Mouse (Mus musculus): ENCODE data around the gene Ggnbp2. TPM values are rescaled to one million over a fixed set of nuclear protein-coding genes. Genes with fewer than 3 reads are reported as not detected.

The Ggnbp2 gene
- polyA plus RNA-seq, 2 experiments from 2014 or later = 85.3 to 138 TPM

DNA sequence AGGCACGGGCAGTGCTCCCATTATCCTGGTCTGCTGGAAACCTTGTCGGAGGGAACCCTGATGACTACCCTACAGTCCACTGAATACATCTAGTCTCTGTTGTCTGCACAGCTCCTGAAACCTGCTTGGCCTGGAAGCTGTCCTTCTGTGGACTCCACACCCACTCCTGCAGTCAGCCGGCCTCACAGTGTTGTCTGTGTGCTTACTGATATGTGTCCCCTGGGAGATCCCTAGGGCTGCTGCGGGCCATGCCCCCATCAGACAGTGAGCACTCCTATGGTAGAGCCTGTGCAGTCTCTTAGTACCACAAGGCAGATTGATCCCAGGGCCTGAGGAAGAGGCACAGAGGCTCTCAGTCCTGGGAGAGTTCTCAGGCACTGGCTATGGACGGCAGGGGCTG is 48.1 kb downstream of the Ggnbp2 start:
- no peak for ATAC-seq

DNA sequence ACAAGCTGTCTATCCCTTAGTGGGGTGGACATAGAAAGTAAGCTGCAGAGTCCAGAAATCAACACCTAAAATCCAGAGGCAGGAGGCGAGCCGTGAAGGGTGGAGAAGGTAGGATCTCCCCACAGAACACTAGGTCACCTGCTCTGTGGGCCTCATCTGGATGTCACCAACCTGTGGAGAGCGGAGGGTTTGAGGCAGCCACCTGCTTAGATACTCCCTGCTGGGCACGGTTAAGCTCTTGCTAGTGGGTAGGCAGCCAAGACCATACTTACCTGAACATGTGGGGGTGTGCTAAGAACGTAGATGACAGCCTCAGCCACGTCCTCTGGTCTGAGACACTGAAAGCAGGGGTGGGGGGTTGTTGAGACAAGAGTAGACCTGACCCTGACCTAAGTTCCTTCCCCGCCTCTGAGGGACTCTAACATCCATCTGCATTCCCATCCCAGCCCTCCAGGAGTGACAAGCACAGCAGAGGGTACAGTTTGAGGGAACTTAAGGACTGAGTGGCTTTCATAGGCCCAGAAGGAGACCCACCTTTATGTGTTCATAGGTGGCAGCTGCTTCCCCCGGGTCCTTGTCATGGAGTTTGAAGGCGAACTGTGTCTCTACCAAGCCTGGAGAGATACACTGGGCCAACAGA is 49.4 kb downstream of the Ggnbp2 start:
- no peak for ATAC-seq

DNA sequence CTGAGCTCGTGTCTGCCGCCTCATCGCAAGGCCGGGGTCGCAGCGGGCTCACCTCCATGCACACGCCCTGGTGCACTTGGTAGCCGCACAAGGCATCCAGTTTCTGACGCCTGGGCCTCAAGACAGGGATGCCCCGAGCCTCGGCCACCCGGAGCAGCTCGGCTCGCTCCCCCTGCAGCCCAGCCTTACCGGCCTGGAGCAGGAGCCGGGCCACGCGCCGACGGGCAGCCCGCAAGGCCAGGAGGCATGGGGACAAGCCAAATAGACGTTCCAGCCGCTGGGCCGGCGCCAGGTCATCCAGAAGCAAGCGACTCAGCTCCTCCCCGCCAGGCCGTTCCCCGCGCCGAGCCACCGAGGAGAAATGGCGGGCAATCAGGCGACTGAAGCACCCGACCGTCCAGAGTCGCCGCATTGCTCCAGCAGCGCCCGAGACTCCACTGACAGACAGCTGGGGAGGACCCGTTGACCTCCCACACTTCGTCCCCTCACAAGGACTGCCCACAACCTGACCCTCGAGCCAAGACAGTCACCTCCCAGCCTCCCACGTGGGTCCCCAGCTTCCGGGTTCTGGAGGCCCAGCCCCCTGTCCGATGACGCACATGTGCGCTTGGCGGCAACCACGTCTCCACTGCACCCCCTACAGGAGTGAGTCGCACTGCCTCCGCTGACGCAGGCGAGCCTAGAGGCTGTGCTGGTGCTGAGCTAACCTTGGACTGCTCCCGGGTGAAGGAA is 51.5 kb downstream of the Ggnbp2 start, which contains the start of gene Mrm1:
TSS of gene Mrm1 (minus strand) at position 555 of the 732 bp plus-strand sequence.
- ATAC-seq = peak; percentile 89

DNA sequence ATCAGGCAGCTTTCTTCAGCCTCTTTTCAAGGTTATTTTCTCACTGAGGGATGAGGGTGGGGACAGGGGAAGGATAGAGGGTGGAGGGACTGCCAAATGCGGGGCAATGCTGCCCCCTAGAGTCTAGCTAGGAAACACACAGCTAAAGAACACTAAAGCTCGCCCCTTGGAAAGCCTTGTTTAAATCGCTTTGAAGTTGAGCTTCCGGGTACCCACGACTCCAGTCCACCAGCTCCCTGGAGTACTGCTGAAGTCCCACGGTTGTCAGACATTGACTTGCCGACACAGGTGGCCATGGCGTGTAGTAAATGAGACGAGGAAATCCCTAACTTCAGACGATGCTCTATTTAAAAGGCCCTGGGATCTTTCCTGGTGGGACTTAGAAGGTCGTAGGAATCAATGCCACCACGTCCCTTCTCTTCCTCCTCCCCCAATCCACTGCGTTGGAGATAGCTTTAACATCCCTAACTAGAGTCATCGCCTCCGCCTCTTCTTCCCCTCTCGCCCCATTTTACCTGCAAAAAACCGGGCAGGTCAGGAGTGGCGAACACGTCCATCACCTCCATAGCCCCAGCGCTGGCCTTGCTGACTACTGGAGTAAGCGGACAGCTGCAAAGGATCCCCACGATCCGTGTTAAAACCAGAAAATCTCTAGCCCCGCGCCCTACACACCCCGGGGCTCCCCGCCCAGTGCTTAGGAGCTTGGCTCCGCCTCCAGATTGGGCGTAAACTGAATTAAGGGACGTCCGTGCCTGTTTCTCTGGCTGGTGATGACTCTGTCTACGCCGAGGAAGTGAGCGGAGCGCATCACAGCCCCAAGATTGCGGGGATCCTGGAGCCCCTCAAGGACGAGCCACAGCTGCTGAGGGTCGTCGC is 52.3 kb downstream of the Ggnbp2 start:
- peak; percentile 80 for ATAC-seq

DNA sequence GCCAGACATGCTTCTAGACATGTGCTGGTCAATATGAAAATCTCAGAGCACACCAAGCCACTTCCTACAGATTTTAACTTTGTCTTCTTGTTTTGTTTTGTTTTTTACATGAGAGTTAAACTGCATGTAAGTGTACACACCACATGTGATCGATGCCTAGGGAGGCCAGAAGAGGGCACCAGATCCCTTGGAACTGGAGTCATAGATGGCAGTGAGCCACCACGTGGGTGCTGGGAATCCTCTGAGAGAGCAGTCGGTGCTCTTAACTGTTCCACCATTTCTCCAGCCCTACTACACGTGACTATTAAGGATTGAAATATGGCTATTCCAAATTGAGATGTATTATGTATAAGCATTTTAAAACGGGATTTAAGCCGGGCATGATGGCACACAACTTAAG is 53.3 kb downstream of the Ggnbp2 start:
- no peak for ATAC-seq

DNA sequence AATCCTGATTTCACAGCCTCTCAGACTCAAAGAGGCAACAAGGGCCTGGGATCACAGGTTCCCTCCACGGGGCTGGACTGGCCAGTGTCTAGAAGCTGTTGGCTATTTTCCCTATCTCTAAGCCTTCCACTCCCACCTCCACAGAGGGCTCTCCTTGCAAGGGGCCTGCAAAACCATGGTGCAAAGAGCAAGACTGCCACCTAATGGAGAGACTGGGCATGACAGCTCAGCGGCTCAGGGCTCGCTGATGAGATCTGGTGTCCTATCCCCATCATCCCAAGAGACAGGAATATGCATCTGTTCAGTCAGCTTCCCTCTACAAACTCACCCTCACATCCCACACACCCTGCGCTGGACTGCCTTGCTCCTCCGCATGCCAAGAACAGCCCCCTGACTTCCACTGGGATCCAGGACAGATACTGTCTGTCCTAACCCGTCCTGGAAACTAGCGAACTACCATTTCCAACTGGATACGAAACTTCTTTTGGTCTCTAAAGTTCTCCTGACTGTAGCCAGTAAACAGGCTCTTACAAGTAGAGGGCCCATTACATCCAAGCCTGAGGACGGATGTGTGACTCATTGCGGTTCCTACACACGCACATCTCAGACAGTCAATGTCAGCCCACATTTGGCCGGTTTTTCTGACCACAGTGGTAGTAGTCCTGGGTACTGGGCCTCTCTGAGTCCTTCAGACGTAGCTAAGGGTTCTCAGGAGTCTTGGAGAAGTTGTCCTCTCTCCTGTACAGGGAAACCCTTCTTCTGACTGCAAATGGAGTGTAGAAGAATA is 56.7 kb downstream of the Ggnbp2 start:
- ATAC-seq = no peak

DNA sequence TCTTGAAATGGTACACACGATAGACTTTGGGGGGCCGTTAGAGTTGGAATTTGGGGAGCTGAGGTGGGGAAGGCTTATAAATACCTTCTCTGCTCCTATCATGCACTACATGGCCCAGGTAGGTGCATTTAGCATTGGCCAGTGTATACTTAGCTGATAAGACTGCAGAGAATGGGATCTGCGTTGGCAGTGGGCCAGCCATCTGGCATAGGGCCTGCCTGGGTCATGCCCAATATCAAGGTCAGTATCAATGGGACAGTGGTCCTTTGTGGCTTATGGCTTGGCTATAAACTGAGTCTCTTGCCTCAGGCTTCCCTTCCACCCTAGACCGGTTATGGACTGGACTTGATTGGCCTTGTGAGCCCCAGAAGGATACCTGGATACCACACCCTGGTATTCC is 66.2 kb downstream of the Ggnbp2 start:
- no peak for ATAC-seq

DNA sequence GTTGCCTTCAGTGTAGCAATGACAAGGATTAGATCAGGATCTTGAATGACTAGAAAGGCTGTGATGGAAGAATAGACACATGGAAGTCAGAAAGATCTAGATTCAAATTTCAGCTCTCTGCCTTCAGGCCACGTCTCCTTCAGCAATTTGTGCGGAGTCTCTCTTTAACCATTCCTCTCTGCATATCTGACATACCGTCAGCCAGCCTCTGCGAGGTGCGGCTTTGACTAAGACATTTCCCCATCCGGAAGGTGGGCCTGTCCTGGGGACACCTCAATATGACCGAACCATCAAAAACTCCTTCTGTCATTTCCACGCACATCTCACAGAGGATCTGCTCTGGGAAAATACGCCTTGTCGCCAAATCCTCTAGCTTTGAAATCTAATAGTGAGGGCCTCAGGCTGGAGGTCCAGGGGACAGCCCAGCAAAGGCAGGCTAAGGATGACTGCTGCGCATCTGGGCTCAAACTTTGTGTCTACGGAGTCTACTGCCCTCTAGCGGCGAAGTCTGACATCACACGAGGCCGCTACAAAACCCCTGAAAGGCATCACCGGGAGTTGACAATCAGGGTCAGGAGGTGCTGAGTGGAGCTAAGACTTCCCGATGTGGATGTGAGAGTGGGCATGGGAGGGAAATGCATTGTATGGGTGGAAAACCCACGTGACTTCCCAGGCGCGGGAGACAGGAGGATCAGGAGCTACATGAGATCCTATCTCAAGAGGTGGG is 72.8 kb downstream of the Ggnbp2 start:
- peak; percentile 43 for ATAC-seq

DNA sequence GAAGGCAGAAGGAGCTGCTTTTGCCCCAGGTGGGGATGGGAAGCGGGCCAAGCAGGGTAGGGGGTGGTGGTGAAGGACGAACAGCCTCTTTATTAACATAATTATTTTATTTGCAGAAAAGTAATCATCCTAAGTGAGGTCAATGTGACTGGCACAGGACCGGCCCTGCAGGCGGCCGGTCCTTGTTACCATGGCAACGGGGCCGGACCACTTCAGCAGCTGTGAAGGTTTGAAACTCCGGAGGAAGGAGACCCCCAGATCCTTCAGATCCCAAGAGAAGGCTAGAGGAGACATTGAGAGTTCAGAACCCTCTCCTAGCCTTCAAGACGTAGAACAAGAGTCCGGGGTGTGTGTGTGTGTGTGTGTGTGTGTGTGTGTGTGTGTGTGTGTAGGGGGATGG is 73.6 kb downstream of the Ggnbp2 start:
- no peak for ATAC-seq

DNA sequence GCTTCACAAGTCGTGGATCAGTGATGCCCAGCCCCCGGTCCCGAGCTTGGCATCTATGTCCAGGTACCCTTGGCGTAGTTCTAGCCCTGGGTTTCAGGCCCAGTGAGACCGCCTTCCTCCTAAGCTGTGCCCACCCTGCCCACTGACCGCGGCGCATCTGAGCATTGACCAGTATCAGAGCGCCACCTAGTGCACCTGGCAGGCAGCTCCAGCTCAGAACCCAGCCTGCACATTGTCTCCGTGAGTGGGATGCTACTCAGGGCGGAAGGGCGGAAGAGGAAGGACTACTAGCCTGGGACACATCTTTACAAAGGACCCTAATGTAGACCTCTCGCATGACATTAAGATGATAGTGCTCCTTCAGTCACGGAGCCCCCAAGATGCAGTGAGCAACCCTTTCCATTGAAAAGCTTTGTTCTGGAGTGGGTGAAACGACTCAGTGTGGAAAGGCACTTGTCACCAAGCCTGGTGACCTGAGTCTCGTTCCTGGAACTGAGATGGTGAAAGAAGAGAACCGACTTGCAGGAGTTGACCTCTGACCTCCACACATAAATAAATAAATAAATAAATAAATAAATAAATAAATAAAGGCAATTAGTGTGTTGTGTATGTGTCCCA is 76.0 kb downstream of the Ggnbp2 start:
- no peak for ATAC-seq

DNA sequence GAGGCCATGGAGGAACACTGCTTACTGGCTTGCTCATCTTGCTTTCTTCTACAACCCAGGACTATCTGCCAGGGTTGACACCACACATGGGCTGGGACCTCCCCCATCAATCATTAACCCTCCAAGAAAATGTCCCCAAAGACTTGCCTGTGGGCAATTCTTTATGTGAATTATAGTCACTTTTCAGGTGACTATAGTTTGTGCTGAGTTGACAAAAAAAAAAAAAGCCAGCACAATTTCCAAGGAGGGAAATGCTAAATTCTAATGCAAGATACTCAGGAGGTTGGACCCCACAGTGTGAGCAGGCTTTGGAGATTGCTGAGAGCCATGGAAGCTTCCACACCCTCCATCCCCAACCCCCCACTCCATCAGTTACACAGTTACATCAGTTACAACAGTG is 77.1 kb downstream of the Ggnbp2 start:
- ATAC-seq = no peak

DNA sequence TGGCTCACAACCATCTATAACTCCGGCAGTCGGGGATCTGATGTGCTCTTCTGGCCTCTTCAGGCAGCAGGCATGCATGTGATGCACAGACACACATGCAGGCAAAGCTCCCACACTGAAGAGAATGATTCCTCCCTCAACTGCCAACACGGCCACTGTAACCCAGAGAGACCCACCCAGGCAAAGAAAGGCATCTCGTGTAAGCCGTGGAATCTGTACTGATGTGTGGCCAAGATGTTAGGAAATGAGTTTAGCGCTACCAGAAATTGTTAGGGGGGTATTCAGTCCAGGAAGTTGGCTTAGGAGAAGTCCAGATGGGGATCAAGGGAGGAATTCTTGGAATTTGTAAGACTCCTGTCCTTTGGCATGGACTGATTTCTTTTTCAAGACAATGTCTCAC is 80.2 kb downstream of the Ggnbp2 start:
- ATAC-seq = no peak

Other genes starting within 250 kb of the Ggnbp2 start
- gene Mrm1, start 51.3 kb downstream of the Ggnbp2 start, polyA plus RNA-seq (2017; shearing (Covaris generic)) = 10 to 100 TPM in 1 of 2 experiments, 1 to 10 TPM in 1; 6.8 to 12.1 TPM
- gene Dhrs11, start 41.8 kb downstream of the Ggnbp2 start, polyA plus RNA-seq (2017; shearing (Covaris generic)) = 10 to 100 TPM in 1 of 2 experiments, 1 to 10 TPM in 1; 8.3 to 10.9 TPM
- gene Myo19, start 9.3 kb upstream of the Ggnbp2 start, polyA plus RNA-seq (2017; shearing (Covaris generic)) = 1 to 10 TPM; 2.8 to 2.9 TPM
- gene Pigw, start 9.5 kb upstream of the Ggnbp2 start, polyA plus RNA-seq (2017; shearing (Covaris generic)) = 1 to 10 TPM; 1.6 to 2.5 TPM
- gene Znhit3, start 45.5 kb upstream of the Ggnbp2 start, polyA plus RNA-seq (2017; shearing (Covaris generic)) = 10 to 100 TPM; 29.9 to 38.1 TPM
- gene Car4, start 87.0 kb upstream of the Ggnbp2 start, polyA plus RNA-seq (2017; shearing (Covaris generic)) = not detected

Data from CD4-positive, CD25-positive, alpha-beta regulatory T cell, adult 4 months (primary cell).